ENCODE assay signal across 25 mouse cellular contexts in the genomic region with DNA sequence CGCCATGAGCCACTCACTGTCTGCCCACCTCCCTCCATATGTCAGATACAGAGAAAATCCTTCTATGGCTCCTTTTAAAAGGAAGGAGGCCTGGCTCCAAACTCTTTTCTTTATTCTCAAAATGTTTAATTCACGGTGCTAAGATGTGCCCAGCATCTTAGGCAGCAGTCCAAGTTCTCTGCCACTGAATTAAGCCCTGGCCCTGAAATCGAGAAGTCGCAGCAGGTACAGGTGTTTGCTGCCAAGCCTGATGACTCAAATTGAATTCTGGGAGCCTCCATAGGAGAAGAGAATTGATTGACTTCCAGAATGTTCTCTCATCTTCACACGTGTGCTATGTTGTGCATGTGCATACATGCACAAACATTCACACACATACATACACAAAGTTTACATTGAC. TPM values are rescaled to one million over a fixed set of nuclear protein-coding genes. Genes with fewer than 3 reads are reported as not detected.
"Had no signal": no experiment of that assay in that cellular context is flagged by ENCODE, and none has a peak within 500 bp of the region (broad histone marks: within the 10 kb centered on the region; RNA-seq: fewer than 3 reads in every experiment).

No protein-coding gene starts in this region.

- H3K27ac ChIP-seq: left cerebral cortex, adult 2 months; limb, embryonic 12.5 days; limb, embryonic 15.5 days; liver, embryonic 14.5 days; macrophage; midbrain, embryonic 12.5 days; midbrain, embryonic 15.5 days; neural tube, embryonic 12.5 days; neural tube, embryonic 15.5 days had no signal

- H3K4me1 ChIP-seq: limb, embryonic 12.5 days; limb, embryonic 15.5 days; midbrain, embryonic 12.5 days; midbrain, embryonic 15.5 days; neural tube, embryonic 12.5 days; neural tube, embryonic 15.5 days had no signal

- H3K4me3 ChIP-seq: left cerebral cortex, adult 2 months; limb, embryonic 12.5 days; limb, embryonic 15.5 days; midbrain, embryonic 12.5 days; midbrain, embryonic 15.5 days; neural tube, embryonic 12.5 days; neural tube, embryonic 15.5 days had no signal

- H3K9me3 ChIP-seq: limb, embryonic 12.5 days; limb, embryonic 15.5 days; midbrain, embryonic 12.5 days; midbrain, embryonic 15.5 days; neural tube, embryonic 12.5 days; neural tube, embryonic 15.5 days had no signal

- H3K4me2 ChIP-seq: limb, embryonic 12.5 days; limb, embryonic 15.5 days; liver, embryonic 11.5 days; lung, embryonic 14.5 days; midbrain, embryonic 12.5 days; midbrain, embryonic 15.5 days; neural tube, embryonic 12.5 days; neural tube, embryonic 15.5 days had no signal

- ATAC-seq: liver, postnatal 0 days; lung, postnatal 0 days; midbrain, embryonic 15.5 days had no signal

- H3K27me3 ChIP-seq: limb, embryonic 12.5 days; limb, embryonic 15.5 days; midbrain, embryonic 12.5 days; midbrain, embryonic 15.5 days; neural tube, embryonic 12.5 days; neural tube, embryonic 15.5 days had no signal

- DNase-seq: kidney, postnatal 10 days; kidney, postnatal 36 days; layer of hippocampus, postnatal 36 days; left cerebral cortex, postnatal 4 days; liver, postnatal 0 days; lung, embryonic 14.5 days; right cerebral cortex, postnatal 25 days; thymus, adult 18-20 months; thymus, postnatal 14 days; thymus, postnatal 4 days had no signal

- H3K9ac ChIP-seq: limb, embryonic 12.5 days; limb, embryonic 15.5 days; liver, embryonic 14.5 days; liver, postnatal 0 days; lung, embryonic 14.5 days; midbrain, embryonic 12.5 days; midbrain, embryonic 15.5 days; neural tube, embryonic 12.5 days; neural tube, embryonic 15.5 days had no signal

RNA-seq across cellular contexts. Expression of a gene that starts 21.0 kb away (rescaled TPM):
- total RNA-seq: layer of hippocampus, adult 8-10 months; layer of hippocampus, postnatal 10 days; layer of hippocampus, postnatal 36 days; left cerebral cortex, adult 2 months; left cerebral cortex, postnatal 10 days; left cerebral cortex, postnatal 4 days had no signal
- polyA plus RNA-seq: limb, embryonic 12.5 days; liver, embryonic 11.5 days; liver, postnatal 0 days; lung, embryonic 14.5 days; macrophage; midbrain, embryonic 15.5 days; neural tube, embryonic 12.5 days; testis, adult 2 months had no signal
